Mouse (Mus musculus) liver, adult 2 months (tissue): ENCODE results near the gene Sars.

Experiments
- CTCF ChIP-seq: fragments of 200-500 bp; IDR thresholded peaks from 2 replicates; pipeline ENCODE4 v1.5.1; 2011; ENCODE audit warnings: low read depth, low read length, control low read depth
- POLR2A ChIP-seq: fragments of 200-500 bp; IDR thresholded peaks from 2 replicates; pipeline ENCODE4 v1.6.1; 2011; ENCODE audit warnings: low read length, control low read depth; ENCODE audit not compliant: insufficient read depth; ENCODE audit errors: extremely low read depth

DNA sequence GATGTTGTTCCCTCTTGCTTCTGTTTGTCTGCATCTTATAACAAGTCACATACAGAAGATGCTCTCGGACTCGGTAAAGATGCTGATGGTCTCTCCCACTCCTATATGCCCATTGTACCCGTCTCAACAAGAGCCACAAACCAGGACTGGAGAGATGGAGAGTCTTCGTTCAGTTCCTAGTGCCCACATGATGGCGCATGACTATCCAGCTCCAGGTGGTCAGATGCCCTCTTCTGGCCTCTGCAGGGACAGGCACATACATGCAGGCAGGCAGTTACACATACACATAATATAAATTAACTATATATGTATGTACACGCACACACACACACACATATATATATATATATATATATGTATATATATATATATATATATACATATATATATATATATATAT, 64.3 kb downstream of the Sars start:
- TF ChIP-seq POLR2A (no peak), CTCF (peak; percentile 75)
